ENCODE assay signal across 11 mouse cellular contexts in genomic region chr13:58904742-58905735, GRCm38 (mm10).
DNase-seq lines count a peak whose midpoint lies in the region; ATAC-seq and TF ChIP-seq lines count a peak whose summit lies in the region.
"Had no signal": no experiment of that assay in that cellular context is flagged by ENCODE, and none has a peak within 500 bp of the region (broad histone marks: within the 10 kb centered on the region; RNA-seq: fewer than 3 reads in every experiment).

No protein-coding gene starts in this region.

- intact Hi-C loops in left cerebral cortex, adult 2 months (cut with DNase I): no loop called here
- intact Hi-C loops in left cerebral cortex, postnatal 36 days (cut with DNase I): no loop called here

- no peaks in the 10 kb centered on the region for H3K9me3 ChIP-seq in forebrain, postnatal 0 days (ENCODE audit: low read length)
- H3K9me3 ChIP-seq in liver, postnatal 0 days (ENCODE audit: low read length): no peaks in the 10 kb centered on the region

- ATAC-seq in forebrain, postnatal 0 days: 0 out of 2 replicates have a peak, but pooled peaks have one; percentile 34
- no peak for ATAC-seq in CD4-positive, CD25-positive, alpha-beta regulatory T cell, adult 4 months
- ATAC-seq in liver, postnatal 0 days: no peak

- peaks cover 12% of the 10 kb centered on the region; the same call in 1 of the 2 replicates for H3K4me1 ChIP-seq in forebrain, postnatal 0 days (ENCODE audit: insufficient read depth)
- no peaks in the 10 kb centered on the region for H3K4me1 ChIP-seq in liver, postnatal 0 days (ENCODE audit: insufficient read depth)

- DNase-seq in left cerebral cortex, adult 2 months (ENCODE audit: extremely low spot score in 1 of 2, low spot score in 2 of 2): no peak
- DNase-seq in left cerebral cortex, postnatal 36 days (ENCODE audit: low spot score in 2 of 2): no peak
- DNase-seq in forebrain, postnatal 0 days: no peak
- DNase-seq in mesoderm, embryonic 11.5 days (ENCODE audit: low read depth, low spot score): peak; percentile 48
- peak; percentile 40 for DNase-seq in skeletal muscle tissue, adult 2 months (ENCODE audit: low read depth, low spot score)
- DNase-seq in kidney, adult 9 months: no peak
- DNase-seq in liver, postnatal 0 days: no peak
- DNase-seq: cerebellum, postnatal 25 days had no signal

- WGBS in forebrain, postnatal 0 days: 31% methylated on average over 13 of the region's 13 CpGs
- 68% methylated on average over 13 of the region's 13 CpGs for WGBS in liver, postnatal 0 days (ENCODE audit: insufficient replicate concordance)

- no peak for TF ChIP-seq EP300 in liver, postnatal 0 days (IDR thresholded peaks at IDR 0.05; ENCODE audit: low read depth)

- no peak overlapping the region for H3K4me3 ChIP-seq in left cerebral cortex, adult 2 months
- H3K4me3 ChIP-seq in forebrain, postnatal 0 days (ENCODE audit: low read depth, low read length): no peak overlapping the region
- H3K4me3 ChIP-seq in liver, postnatal 0 days (ENCODE audit: low read depth, low read length): no peak overlapping the region
- H3K4me3 ChIP-seq: erythroblast, embryonic 14.5 days had no signal

- no peak overlapping the region for H3K4me2 ChIP-seq in forebrain, postnatal 0 days (ENCODE audit: low read depth)
- H3K4me2 ChIP-seq in liver, postnatal 0 days (ENCODE audit: low read depth, low read length): no peak overlapping the region

- no peak overlapping the region for H3K9ac ChIP-seq in forebrain, postnatal 0 days
- H3K9ac ChIP-seq in liver, postnatal 0 days (replicated peaks): no peak overlapping the region
- H3K9ac ChIP-seq: liver, embryonic 14.5 days had no signal

- no peaks in the 10 kb centered on the region for H3K27me3 ChIP-seq in forebrain, postnatal 0 days (ENCODE audit: insufficient read depth, low read length)
- H3K27me3 ChIP-seq in liver, postnatal 0 days (ENCODE audit: insufficient read depth, low read length): no peaks in the 10 kb centered on the region

- TF ChIP-seq CTCF in left cerebral cortex, adult 2 months (IDR thresholded peaks at IDR 0.05): no peak
- no peak for TF ChIP-seq CTCF in forebrain, postnatal 0 days (IDR thresholded peaks at IDR 0.05; ENCODE audit: low read depth)
- no peak for TF ChIP-seq CTCF in liver, postnatal 0 days (IDR thresholded peaks at IDR 0.05; ENCODE audit: low read depth)

- peak overlapping the region; percentile 70 for H3K27ac ChIP-seq in left cerebral cortex, adult 2 months
- H3K27ac ChIP-seq in forebrain, postnatal 0 days (ENCODE audit: low read depth, low read length): peak overlapping the region; percentile 57; the same call in 1 of the 2 replicates
- no peak overlapping the region for H3K27ac ChIP-seq in liver, postnatal 0 days (ENCODE audit: low read depth)
- H3K27ac ChIP-seq: liver, embryonic 14.5 days had no signal

- H3K36me3 ChIP-seq in forebrain, postnatal 0 days (ENCODE audit: insufficient read depth): no peaks in the 10 kb centered on the region
- H3K36me3 ChIP-seq in liver, postnatal 0 days (replicated peaks; ENCODE audit: insufficient read depth, low read length): no peaks in the 10 kb centered on the region

Comparison
In these comparisons a context has a peak if more than half of its experiments do, and no peak if none do; other contexts are left out.
1. DNase-seq: peak in mesoderm, embryonic 11.5 days (single experiment) and skeletal muscle tissue, adult 2 months (single experiment); none in left cerebral cortex, adult 2 months (0 of 2), left cerebral cortex, postnatal 36 days (0 of 2), forebrain, postnatal 0 days (single experiment), kidney, adult 9 months (single experiment) and liver, postnatal 0 days (single experiment).